Mouse (Mus musculus) CH12.LX (cell line): ENCODE data around the gene Zbtb37.

Experiments used
- CHD2 ChIP-seq: IDR thresholded peaks from 2 replicates; pipeline ENCODE4 v1.6.1; 2011; ENCODE audit warnings: low read length, improper control_type of control experiment
- CTCF ChIP-seq, 2 experiments: IDR thresholded peaks in 1 of 2; conservative IDR thresholded peaks in 1 of 2; 2 replicates each; pipeline ENCODE4 v1.5.1; 2011 to 2012; ENCODE audit warnings: low read depth in 2 of 2, low read length in 2 of 2, improper control_type of control experiment in 1 of 2, inconsistent platforms in 1 of 2, mild to moderate bottlenecking in 1 of 2, moderate library complexity in 1 of 2
- E2F4 ChIP-seq: IDR thresholded peaks from 2 replicates; pipeline ENCODE4 v1.6.1; 2011; ENCODE audit warnings: low read depth, low read length, improper control_type of control experiment; ENCODE audit not compliant: insufficient replicate concordance
- EP300 ChIP-seq: IDR thresholded peaks from 2 replicates; pipeline ENCODE4 v1.6.1; 2011; ENCODE audit warnings: low read length, improper control_type of control experiment
- ETS1 ChIP-seq: conservative IDR thresholded peaks from 2 replicates; pipeline ENCODE4 v1.6.1; 2012; ENCODE audit warnings: low read depth, mild to moderate bottlenecking, inconsistent platforms, low read length, improper control_type of control experiment, moderate library complexity
- GABPA ChIP-seq: IDR thresholded peaks from 2 replicates; pipeline ENCODE4 v1.6.1; 2012; ENCODE audit warnings: low read depth, low read length, improper control_type of control experiment, inconsistent platforms; ENCODE audit not compliant: insufficient replicate concordance
- MXI1 ChIP-seq: IDR thresholded peaks from 2 replicates; pipeline ENCODE4 v1.6.1; 2011; ENCODE audit warnings: mild to moderate bottlenecking, low read depth, low read length, improper control_type of control experiment
- POLR2A ChIP-seq: IDR thresholded peaks from 2 replicates; pipeline ENCODE4 v1.6.1; 2011; ENCODE audit warnings: low read depth, mild to moderate bottlenecking, improper control_type of control experiment, low read length
- RAD21 ChIP-seq: IDR thresholded peaks from 2 replicates; pipeline ENCODE4 v1.6.1; 2011; ENCODE audit warnings: low read depth, mild to moderate bottlenecking, low read length, improper control_type of control experiment, moderate library complexity
- UBTF ChIP-seq: IDR thresholded peaks from 2 replicates; pipeline ENCODE4 v1.6.1; 2012; ENCODE audit warnings: low read depth, mild to moderate bottlenecking, inconsistent platforms, low read length, improper control_type of control experiment, moderate library complexity
- USF1 ChIP-seq: IDR thresholded peaks from 2 replicates; pipeline ENCODE4 v1.6.1; 2014; ENCODE audit warnings: low read depth, mild to moderate bottlenecking, inconsistent platforms, low read length, improper control_type of control experiment
- ZKSCAN1 ChIP-seq: IDR thresholded peaks from 2 replicates; pipeline ENCODE4 v1.6.1; 2012; ENCODE audit warnings: low read depth, inconsistent platforms, low read length, improper control_type of control experiment, borderline replicate concordance
- ZMIZ1 ChIP-seq: IDR thresholded peaks from 2 replicates; pipeline ENCODE4 v1.6.1; 2012; ENCODE audit warnings: low read depth, mild to moderate bottlenecking, inconsistent platforms, low read length, improper control_type of control experiment

GRCm38 (mm10) chr1:161038004-161038403 lies 3.4 kb upstream of the Zbtb37 start:
- TF ChIP-seq CTCF (conservative IDR thresholded peaks at IDR 0.05 in 1 of 2, IDR thresholded peaks at IDR 0.05 in 1 of 2; ENCODE audit: low read depth in 2 of 2, low read length in 2 of 2) (no peak), RAD21 (no peak), POLR2A (peak; percentile 28; the same call in 1 of the 2 replicates), CHD2 (no peak), ZMIZ1 (no peak), ETS1 (no peak), USF1 (no peak), EP300 (no peak), UBTF (no peak), ZKSCAN1 (no peak), GABPA (no peak), E2F4 (no peak), MXI1 (no peak)
